ENCODE assay signal across 8 mouse cellular contexts in the genomic region with DNA sequence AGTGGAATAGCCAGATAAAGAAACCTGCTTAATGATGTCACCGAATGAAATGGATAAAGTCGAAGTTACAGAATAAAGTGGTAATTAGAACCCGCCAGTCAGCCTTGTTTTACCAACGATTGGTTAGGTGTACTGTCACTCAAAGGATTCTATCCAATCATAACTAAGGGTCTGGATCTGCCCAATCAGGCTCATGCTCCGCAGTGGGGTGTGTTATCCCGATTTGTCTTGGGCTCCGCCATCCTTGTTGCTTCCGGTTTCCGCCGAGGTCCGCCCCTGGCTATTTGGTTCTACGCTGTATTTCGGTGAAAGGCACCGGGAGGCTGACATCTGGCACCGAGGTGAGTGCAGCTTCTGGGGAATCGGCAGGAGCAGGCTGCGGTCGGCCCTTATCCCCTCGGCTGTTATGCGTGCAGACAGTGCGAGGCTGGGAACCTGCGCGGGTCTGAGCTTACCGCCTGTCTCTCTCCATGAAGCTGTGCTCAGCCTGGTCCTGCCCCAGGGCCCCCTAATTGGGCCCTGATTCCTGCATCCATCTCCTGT. TPM values are rescaled to one million over a fixed set of nuclear protein-coding genes. Genes with fewer than 3 reads are reported as not detected.
DNase-seq lines count a peak whose midpoint lies in the region; ATAC-seq lines count a peak whose summit lies in the region.

A gene (plus strand): TSS at position 240 of the 543 bp plus-strand sequence.

- H3K9ac ChIP-seq in heart, embryonic 14.5 days (ENCODE audit: low read length): peak within 1 kb of the TSS; percentile 85
- peak within 1 kb of the TSS; percentile 85 for H3K9ac ChIP-seq in liver, embryonic 13.5 days
- peak within 1 kb of the TSS; percentile 92 for H3K9ac ChIP-seq in stomach, embryonic 16.5 days (ENCODE audit: low read length)

- DNase-seq in c-Kit-negative CD71-positive TER-119-positive erythroid progenitor cells, embryonic 14.5 days (ENCODE audit: low read depth, low spot score): peak; percentile 100
- DNase-seq in fibroblast of lung, adult 2 months (ENCODE audit: low read depth): peak; percentile 98
- DNase-seq in kidney, postnatal 14 days: peak; percentile 95
- peak; percentile 92 for DNase-seq in liver, embryonic 13.5 days
- DNase-seq in neural tube, embryonic 10.5 days (ENCODE audit: extremely low spot score, low spot score): peak; percentile 82

- peak; percentile 100 for ATAC-seq in CD4-positive, CD25-positive, alpha-beta regulatory T cell, adult 4 months
- ATAC-seq in heart, embryonic 14.5 days (ENCODE audit: insufficient number of reproducible peaks, insufficient read depth, low FRiP score, low read depth): peak; percentile 99
- ATAC-seq in liver, embryonic 13.5 days (ENCODE audit: low read depth): peak; percentile 100
- ATAC-seq in stomach, embryonic 16.5 days (ENCODE audit: insufficient read depth, low FRiP score): peak; percentile 100

- H3K36me3 ChIP-seq in heart, embryonic 14.5 days (ENCODE audit: control insufficient read depth, insufficient read depth, low read length): peaks cover 17% of the 10 kb centered on the region
- peaks cover 15% of the 10 kb centered on the region for H3K36me3 ChIP-seq in liver, embryonic 13.5 days
- peaks cover 7% of the 10 kb centered on the region; the same call in 1 of the 2 replicates for H3K36me3 ChIP-seq in stomach, embryonic 16.5 days (ENCODE audit: control insufficient read depth, insufficient read depth, low read length)

- under 1% methylated on average over 24 of the region's 24 CpGs for WGBS in heart, embryonic 14.5 days
- under 1% methylated on average over 24 of the region's 24 CpGs for WGBS in liver, embryonic 13.5 days (ENCODE audit: insufficient replicate concordance)
- WGBS in stomach, embryonic 16.5 days: 0% methylated on average over 24 of the region's 24 CpGs

- peak within 1 kb of the TSS; percentile 24 to 50; a peak in 3 of 4 replicates for H3K27ac ChIP-seq in heart, embryonic 14.5 days (replicated peaks in 1 of 2; ENCODE audit: control insufficient read depth in 1 of 2, insufficient read depth in 1 of 2, low read depth in 2 of 2, low read length in 2 of 2)
- peak within 1 kb of the TSS; percentile 75 for H3K27ac ChIP-seq in liver, embryonic 13.5 days
- H3K27ac ChIP-seq in stomach, embryonic 16.5 days (ENCODE audit: low read length): peak within 1 kb of the TSS; percentile 57

- H3K4me3 ChIP-seq in heart, embryonic 14.5 days (ENCODE audit: control insufficient read depth in 1 of 2, insufficient read depth in 1 of 2, low read depth in 1 of 2, low read length in 2 of 2): peak within 1 kb of the TSS; percentile 64 to 99
- H3K4me3 ChIP-seq in liver, embryonic 13.5 days (replicated peaks): peak within 1 kb of the TSS; percentile 77
- H3K4me3 ChIP-seq in stomach, embryonic 16.5 days (replicated peaks; ENCODE audit: low read length): peak within 1 kb of the TSS; percentile 76

- H3K4me2 ChIP-seq in heart, embryonic 14.5 days (ENCODE audit: low read length): peak within 1 kb of the TSS; percentile 69
- H3K4me2 ChIP-seq in liver, embryonic 13.5 days: peak within 1 kb of the TSS; percentile 88
- peak within 1 kb of the TSS; percentile 87 for H3K4me2 ChIP-seq in stomach, embryonic 16.5 days (ENCODE audit: low read depth, low read length)

- H3K27me3 ChIP-seq in heart, embryonic 14.5 days (ENCODE audit: control insufficient read depth, insufficient read depth, low read length): no peaks in the 10 kb centered on the region
- no peaks in the 10 kb centered on the region for H3K27me3 ChIP-seq in liver, embryonic 13.5 days
- H3K27me3 ChIP-seq in stomach, embryonic 16.5 days (ENCODE audit: control insufficient read depth, insufficient read depth, low read length): no peaks in the 10 kb centered on the region

- no peaks in the 10 kb centered on the region for H3K9me3 ChIP-seq in heart, embryonic 14.5 days (ENCODE audit: control insufficient read depth, low read length)
- no peaks in the 10 kb centered on the region for H3K9me3 ChIP-seq in liver, embryonic 13.5 days (replicated peaks)
- no peaks in the 10 kb centered on the region for H3K9me3 ChIP-seq in stomach, embryonic 16.5 days (replicated peaks; ENCODE audit: control insufficient read depth, low read length)

- peaks cover 4 to 8% of the 10 kb centered on the region in 2 experiments for H3K4me1 ChIP-seq in heart, embryonic 14.5 days (ENCODE audit: control insufficient read depth in 2 of 2, insufficient read depth in 2 of 2, low read length in 2 of 2)
- H3K4me1 ChIP-seq in liver, embryonic 13.5 days (replicated peaks): peaks cover 12% of the 10 kb centered on the region
- peaks cover 6% of the 10 kb centered on the region; the same call in 1 of the 2 replicates for H3K4me1 ChIP-seq in stomach, embryonic 16.5 days (ENCODE audit: control insufficient read depth, insufficient read depth, low read length)

RNA-seq across cellular contexts. Expression of the gene that starts here (rescaled TPM):
- polyA plus RNA-seq in CD4-positive, CD25-positive, alpha-beta regulatory T cell, adult 4 months (2017; shearing (Covaris generic)): 1 to 10 TPM; 7.1 to 7.9 TPM
- 4.6 and 5.5 TPM in 2 replicates for polyA plus RNA-seq in heart, embryonic 14.5 days (2014; fragmentation: Nextera tagmentation; extraction: Ambion mirVana)
- polyA plus RNA-seq in liver, embryonic 13.5 days (2015; fragmentation: Nextera tagmentation; extraction: Ambion mirVana): 1.3 and 2.2 TPM in 2 replicates
- 9.5 TPM in 2 replicates for polyA plus RNA-seq in stomach, embryonic 16.5 days (2015; fragmentation: Nextera tagmentation; extraction: Ambion mirVana)

Comparison
In these comparisons a context has a peak if more than half of its experiments do, and no peak if none do; other contexts are left out.
1. Peak in every context shown above with its lines: DNase-seq, ATAC-seq, H3K4me3 ChIP-seq and H3K27ac ChIP-seq.